Mouse (Mus musculus): ENCODE data around the gene H2-M10.5.
"Not testable (repeated sequence)": the region's sequence is repeated elsewhere in the genome, so short reads cannot be mapped to it uniquely, and the experiment has no call there.

H2-M10.5 gene

DNA sequence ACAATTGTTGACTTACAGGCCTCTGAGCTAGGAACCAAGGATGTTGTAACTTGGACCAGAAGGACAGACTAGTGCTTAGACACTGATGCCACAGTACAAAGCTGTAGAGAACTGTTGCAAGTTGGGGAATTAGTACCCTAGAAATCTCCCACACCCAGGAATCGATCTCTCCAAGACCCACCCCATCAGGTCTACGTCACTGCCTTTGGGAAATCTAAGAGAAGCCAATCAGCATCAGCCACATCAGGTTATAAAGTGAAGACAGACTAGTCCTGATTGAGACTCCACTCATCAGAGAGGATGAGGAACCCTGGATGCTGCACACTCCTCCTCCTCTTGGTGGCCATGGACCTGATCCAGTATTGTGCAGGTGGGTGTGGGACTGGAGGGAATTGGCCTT, at the start of gene H2-M10.5:
Gene H2-M10.5 (plus strand): TSS at position 301 of the 400 bp plus-strand sequence.
- DNase-seq (ENCODE audit: low spot score in 2 of 2): not testable (repeated sequence)

DNA sequence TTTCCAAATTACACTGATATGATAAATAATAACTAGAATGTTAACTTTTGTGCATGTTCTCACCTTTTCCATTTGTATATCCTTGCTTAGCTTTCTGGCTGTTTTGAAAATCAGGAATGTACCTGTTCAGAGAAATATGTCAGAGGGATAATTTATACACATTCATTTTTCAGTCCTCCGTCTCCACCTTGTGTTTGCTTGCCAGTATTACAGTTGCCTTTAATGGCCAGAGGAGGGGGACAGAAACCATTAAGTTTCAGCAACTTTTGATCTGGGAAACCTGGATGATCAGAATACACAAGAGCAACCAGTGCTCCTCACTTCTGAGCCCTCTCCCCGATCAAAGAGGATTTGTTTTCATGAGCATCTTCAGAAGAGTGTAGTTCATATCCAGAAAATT, 46.7 kb upstream of the H2-M10.5 start:
- peak in 1 of 2 experiments; percentile 8 for DNase-seq (ENCODE audit: low spot score in 2 of 2)

DNA sequence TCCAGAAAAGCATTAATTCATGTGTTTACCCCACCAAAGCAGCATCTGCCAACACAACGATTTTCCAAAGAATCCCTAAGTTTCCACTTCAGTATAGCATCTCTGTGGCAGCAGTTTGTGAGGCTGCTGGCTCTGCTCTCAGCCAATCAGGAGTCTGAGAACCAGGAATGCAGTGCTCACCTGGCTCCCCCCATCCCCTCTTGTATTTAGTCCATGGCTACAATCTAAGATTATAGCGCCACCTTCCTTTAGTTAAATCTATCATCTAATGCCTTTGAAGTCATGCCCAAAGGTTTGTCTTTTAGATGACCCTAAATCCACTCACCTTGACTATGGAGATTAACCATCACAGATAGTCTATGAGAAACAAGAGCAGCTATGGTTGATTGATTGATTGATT, 8.9 kb upstream of the H2-M10.5 start:
- DNase-seq (ENCODE audit: low spot score in 2 of 2): no peak

DNA sequence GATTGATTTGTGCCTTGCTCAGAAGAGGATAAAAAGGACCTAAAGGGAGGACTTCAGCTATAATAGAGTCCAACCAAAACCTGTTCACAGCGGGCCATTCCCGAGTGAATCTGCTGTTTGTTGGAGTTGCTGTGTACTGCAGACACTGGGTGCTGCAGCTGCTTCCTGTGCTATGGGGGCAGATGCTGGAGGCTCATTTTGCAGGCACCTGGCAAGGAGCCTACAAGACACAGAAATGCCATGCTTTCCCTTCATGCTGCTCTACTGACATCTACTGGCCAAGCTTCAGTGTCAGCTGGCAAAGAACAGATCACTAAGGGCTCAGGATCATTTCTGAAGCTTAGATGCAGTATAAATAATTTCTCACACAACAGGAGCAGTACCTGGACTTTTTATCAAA, 8.5 kb upstream of the H2-M10.5 start:
- peak; percentile 13 to 39 for DNase-seq (ENCODE audit: low spot score in 2 of 2)

DNA sequence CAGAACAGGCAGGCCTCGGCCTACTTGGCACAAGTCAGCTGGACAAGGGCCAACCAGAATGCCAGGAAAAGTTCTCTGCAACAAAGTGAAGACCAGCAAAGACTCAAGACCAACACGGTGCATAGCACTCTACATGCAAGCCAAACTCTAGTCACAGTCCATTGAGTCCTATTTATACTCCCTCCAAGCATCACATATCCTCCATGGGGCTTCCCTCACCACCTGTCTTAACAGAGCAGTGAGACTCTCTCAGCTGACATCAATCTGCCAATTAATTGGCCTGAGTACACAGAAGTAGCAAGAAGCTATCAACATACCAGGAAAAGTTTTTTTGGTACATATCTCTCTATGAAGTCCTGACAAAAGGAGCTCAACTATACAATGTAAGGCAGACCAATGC, 7.3 kb upstream of the H2-M10.5 start:
- DNase-seq (ENCODE audit: low spot score in 2 of 2): not testable (repeated sequence)

DNA sequence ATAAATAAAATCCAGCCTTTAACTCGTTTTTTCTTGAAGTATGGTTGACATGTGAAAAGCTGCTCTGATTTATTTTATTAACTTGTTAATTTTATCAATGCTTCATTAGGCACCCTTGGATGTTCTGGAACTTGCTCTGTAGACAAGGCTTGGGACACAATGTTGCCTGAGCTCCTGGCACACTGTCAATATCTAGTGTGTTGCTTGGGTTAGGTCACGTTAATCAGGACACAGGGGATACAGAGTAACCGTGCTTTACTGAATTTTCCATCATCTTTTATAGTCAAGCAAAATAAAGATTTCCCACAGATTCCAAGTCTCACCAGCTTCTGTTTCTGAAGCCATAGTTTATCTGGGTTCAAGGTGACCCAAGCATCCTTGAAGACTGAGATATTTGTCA, 8.8 kb downstream of the H2-M10.5 start:
- DNase-seq (ENCODE audit: low spot score in 2 of 2): no peak

DNA sequence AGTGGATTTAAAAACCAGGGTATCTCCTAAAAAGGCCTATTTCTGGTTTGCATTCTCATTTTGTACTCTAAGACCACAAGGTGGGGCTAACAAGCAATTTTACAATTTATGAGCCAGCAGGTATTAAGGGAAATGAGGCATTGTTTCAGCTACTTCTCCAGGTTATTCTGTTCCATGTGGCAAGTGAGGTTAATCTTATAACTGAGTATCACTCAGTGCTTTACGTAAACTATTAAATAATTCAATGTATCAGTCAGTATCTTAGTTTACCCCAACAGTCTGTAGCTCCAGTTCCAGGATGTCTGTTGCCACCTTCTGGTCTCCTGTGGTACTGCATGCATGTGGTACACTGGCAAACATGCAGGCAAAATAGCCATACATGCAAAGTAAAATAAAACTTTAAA, 13.8 kb downstream of the H2-M10.5 start:
- peak in 1 of 2 experiments; percentile 20 for DNase-seq (ENCODE audit: low spot score in 2 of 2)

DNA sequence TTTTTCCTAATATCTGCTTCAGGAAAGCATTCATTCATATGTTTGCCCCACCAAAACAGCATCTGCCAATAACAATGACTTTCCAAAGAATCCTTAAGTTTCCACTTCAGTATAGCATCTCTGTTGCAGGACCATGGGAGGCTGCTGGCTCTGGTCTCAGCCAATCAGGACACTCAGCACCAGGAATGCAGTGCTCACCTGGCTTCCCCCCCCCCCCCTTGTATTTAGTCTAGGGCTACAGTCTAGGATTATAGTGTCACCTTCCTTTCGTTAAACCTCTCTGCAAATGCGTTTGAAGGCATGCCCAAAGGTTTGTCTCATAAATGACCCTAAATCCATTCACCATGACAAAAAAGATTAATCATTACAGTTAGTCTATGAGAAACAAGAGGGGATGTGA, 15.6 kb downstream of the H2-M10.5 start:
- no peak for DNase-seq (ENCODE audit: low spot score in 2 of 2)

DNA sequence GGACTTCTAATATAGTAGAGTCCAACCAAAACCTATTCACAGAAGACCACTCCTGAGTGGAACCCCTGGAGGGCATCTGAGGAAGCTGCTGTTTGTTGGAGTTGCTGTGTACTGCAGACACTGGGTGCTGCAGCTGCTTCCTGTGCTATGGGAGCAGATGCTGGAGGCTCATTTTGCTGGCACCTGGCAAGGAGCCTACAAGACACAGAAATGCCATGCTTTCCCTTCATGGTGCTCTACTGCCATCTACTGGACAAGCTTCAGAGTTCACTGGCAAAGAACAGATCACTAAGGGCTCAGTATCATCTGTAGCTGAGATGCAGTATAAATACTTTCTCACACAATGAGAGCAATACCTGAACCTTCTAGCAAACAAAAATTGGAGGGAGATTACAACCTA, 16.1 kb downstream of the H2-M10.5 start:
- peak; percentile 51 to 82 for DNase-seq (ENCODE audit: low spot score in 2 of 2)

DNA sequence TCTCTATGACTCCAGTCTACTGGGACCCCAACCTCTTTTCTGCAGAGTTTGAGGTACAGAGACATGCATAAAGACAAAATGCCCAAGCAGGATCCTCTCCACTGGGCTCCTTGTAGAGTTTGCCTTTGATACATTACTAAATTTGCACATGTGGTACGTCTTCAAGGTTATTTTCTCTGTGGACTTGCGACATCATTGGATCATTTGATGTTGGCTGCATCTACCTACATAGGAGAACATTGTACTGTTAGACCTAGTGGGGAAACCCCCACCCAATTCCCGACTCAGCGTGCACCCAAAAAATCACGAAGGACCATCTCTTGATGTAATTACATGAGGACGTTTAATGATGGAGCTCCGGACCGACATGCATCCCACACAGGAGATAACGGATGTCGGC, 26.8 kb downstream of the H2-M10.5 start:
- no peak for DNase-seq (ENCODE audit: low spot score in 2 of 2)

DNA sequence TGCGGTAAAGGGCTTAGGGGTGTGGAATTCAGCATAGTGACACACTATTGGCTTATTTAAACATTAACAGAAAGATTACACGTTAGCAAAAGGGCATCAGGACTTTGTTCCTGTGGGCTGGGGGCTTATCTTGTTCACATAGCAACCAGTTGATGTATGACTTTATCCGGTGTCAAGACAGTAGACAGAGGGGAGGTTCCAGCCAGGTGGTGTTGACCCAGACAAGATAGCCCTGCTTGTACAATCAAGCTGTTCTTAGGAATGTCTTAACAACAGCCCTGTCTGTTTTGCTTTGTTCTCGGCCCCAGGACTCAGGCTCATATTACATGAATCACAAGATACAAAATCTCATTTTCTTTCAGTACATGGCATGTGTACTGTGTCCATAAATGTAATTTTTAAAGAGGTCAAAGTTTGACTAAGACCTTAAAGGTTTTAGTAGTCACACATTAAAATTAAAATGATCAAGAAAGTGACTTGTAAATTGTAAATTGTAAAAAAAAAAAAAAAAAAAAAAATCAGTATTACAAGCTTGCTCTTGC, 27.3 kb downstream of the H2-M10.5 start:
- not testable (repeated sequence) for DNase-seq (ENCODE audit: low spot score in 2 of 2)

DNA sequence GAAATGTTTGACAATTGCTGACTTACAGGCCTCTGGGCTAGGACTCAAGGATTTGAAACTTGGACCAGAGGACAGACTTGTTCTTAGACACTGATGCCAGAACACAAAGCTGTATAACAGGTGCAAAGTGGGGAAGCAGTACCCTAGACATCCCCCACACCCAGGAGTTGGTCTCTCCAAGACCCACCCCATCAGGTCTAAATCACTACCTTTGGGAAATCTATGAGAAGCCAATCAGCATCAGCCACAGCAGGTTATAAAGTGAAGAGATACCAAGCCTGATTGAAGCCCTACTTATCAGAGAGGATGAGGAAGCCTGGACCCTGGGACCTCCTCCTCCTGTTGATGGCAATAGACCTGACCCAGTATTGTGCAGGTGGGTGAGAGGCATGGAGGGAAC, 39.2 kb downstream of the H2-M10.5 start, which contains the start of gene H2-M10.6:
Gene H2-M10.6 (plus strand): TSS at position 301 of the 400 bp plus-strand sequence.
- no peak for DNase-seq (ENCODE audit: low spot score in 2 of 2)

DNA sequence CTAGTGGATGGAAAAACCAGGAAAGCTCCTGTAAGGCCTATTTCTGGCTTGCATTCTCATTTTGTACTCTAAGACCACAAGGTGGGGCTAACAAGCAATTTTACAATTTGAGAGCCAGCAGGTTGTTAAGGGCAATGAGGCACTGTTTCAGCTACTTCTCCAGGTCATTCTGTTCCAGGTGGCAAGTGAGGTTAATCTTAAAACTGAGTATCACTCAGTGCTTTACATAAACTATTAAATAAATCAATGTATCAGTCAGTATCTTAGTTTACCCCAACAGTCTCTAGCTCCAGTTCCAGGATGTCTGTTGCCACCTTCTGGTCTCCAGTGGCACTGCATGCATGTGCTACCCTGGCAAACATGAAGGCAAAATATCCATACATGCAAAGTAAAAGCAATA, 51.3 kb downstream of the H2-M10.5 start:
- peak; percentile 25 to 58 for DNase-seq (ENCODE audit: low spot score in 2 of 2)

DNA sequence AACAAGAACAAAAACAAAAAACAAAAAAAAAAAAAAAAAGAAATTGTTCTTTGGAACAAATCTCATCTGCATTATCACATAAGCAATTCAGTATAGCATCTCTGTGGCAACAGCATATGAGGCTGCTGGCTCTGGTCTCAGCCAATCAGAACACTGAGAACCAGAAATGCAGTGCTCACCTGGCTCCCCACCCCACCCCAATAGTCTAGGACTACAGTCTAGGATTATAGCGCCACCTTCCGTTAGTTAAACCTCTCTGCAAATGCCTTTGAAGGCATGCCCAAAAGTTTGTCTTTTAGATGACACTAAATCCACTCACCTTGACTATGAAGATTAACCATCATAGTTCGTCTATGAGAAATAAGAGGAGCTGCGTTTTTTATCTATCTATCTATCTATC, 52.8 kb downstream of the H2-M10.5 start:
- DNase-seq (ENCODE audit: low spot score in 2 of 2): peak in 1 of 2 experiments; percentile 37
